Mouse (Mus musculus) cerebellum, adult 9-11 months (tissue): ENCODE results near the gene Rap1b.

Experiments
- DNase-seq: peaks from one replicate; pipeline ENCODE4 v3.0.0; 2022

The Rap1b gene

GRCm38 (mm10) chr10:117767286-117768140, 78.3 kb downstream of the Rap1b start:
- DNase-seq = no peak

- no peak for DNase-seq
Observed at GRCm38 (mm10) chr10:117766896-117767160, 79.0 kb downstream of the Rap1b start.

GRCm38 (mm10) chr10:117766111-117766895, 79.5 kb downstream of the Rap1b start:
- no peak for DNase-seq

- DNase-seq = no peak
Observed at GRCm38 (mm10) chr10:117765116-117765894, 80.5 kb downstream of the Rap1b start.

- DNase-seq = no peak
Observed at GRCm38 (mm10) chr10:117764598-117764997, 81.2 kb downstream of the Rap1b start.
